12 mouse cellular contexts compared by ENCODE assay signal in the genomic region with DNA sequence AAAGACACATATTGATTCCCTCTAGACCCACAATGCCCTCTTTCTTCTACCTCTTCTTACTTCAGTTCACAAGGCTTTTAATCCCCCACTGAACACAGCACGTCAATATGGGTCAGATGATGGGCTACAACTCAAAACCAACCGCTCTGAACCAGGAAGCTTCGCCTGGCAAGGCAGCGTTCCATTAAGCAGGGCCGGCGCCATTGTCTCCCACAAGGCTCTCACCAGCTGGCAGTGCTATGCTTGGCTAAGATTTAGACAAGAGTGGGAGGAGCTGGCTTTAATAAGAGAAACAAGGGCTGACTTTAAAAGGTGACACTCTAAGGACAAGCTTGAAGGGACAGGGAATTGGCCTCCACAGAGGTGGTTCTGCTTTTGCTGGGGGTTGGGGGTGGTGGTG.
DNase-seq lines count a peak whose midpoint lies in the region; ATAC-seq lines count a peak whose summit lies in the region.
"Had no signal": no experiment of that assay in that cellular context is flagged by ENCODE, and none has a peak within 500 bp of the region (broad histone marks: within the 10 kb centered on the region; RNA-seq: fewer than 3 reads in every experiment).

No protein-coding gene starts in this region.

- no peaks in the 10 kb centered on the region for H3K36me3 ChIP-seq in midbrain, embryonic 16.5 days (ENCODE audit: control insufficient read depth, insufficient read depth, low read length)
- H3K36me3 ChIP-seq in limb, embryonic 10.5 days = no peaks in the 10 kb centered on the region

- WGBS in midbrain, embryonic 16.5 days = 16% methylated on average over 6 of the region's 6 CpGs
- WGBS in limb, embryonic 10.5 days = 84% methylated on average over 6 of the region's 6 CpGs

- H3K9me3 ChIP-seq in midbrain, embryonic 16.5 days (replicated peaks; ENCODE audit: control insufficient read depth, low read length, poor library complexity, severe bottlenecking) = no peaks in the 10 kb centered on the region
- no peaks in the 10 kb centered on the region for H3K9me3 ChIP-seq in limb, embryonic 10.5 days (replicated peaks)

- no peak overlapping the region for H3K9ac ChIP-seq in midbrain, embryonic 16.5 days (ENCODE audit: low read depth, low read length)

- H3K4me3 ChIP-seq in midbrain, embryonic 16.5 days (ENCODE audit: low read depth, low read length) = no peak overlapping the region
- H3K4me3 ChIP-seq in limb, embryonic 10.5 days = no peak overlapping the region

- H3K4me2 ChIP-seq in midbrain, embryonic 16.5 days (ENCODE audit: low read length) = no peak overlapping the region

- no peak overlapping the region for H3K27ac ChIP-seq in midbrain, embryonic 16.5 days (ENCODE audit: low read length)
- H3K27ac ChIP-seq in limb, embryonic 10.5 days = no peak overlapping the region
- H3K27ac ChIP-seq: macrophage had no signal

- no peaks in the 10 kb centered on the region; the same call in 1 of the 2 replicates for H3K4me1 ChIP-seq in midbrain, embryonic 16.5 days (ENCODE audit: control insufficient read depth, insufficient read depth, low read length)
- peaks cover 11% of the 10 kb centered on the region for H3K4me1 ChIP-seq in limb, embryonic 10.5 days

- no peaks in the 10 kb centered on the region for H3K27me3 ChIP-seq in midbrain, embryonic 16.5 days (ENCODE audit: control insufficient read depth, insufficient read depth, low read depth, low read length)
- no peaks in the 10 kb centered on the region for H3K27me3 ChIP-seq in limb, embryonic 10.5 days (ENCODE audit: low read depth, poor library complexity, severe bottlenecking)

- no peak for DNase-seq in cerebellum, adult 9-10 months
- DNase-seq in kidney, postnatal 4 days = peak; percentile 28 to 44
- DNase-seq in kidney, postnatal 14 days = no peak
- peak; percentile 42 for DNase-seq in gonadal fat pad, adult 2 months (ENCODE audit: low read depth)
- DNase-seq in lung, postnatal 36 days = no peak
- DNase-seq in limb, embryonic 10.5 days (ENCODE audit: low spot score) = no peak
- DNase-seq: gastrocnemius, postnatal 14 days; kidney, adult 11 months; right cerebral cortex, postnatal 4 days had no signal

- peak; percentile 36; the same call in 1 of the 2 replicates for ATAC-seq in cerebellum, adult (ENCODE audit: insufficient number of reproducible peaks, low FRiP score, low TSS enrichment)
- 0 out of 2 replicates have a peak, but pooled peaks have one; percentile 60 for ATAC-seq in midbrain, embryonic 16.5 days

Comparison
In these comparisons a context has a peak if more than half of its experiments do, and no peak if none do; other contexts are left out.
1. DNase-seq: peak in kidney, postnatal 4 days (2 of 2) and gonadal fat pad, adult 2 months (single experiment); none in cerebellum, adult 9-10 months (single experiment), kidney, postnatal 14 days (single experiment), lung, postnatal 36 days (single experiment) and limb, embryonic 10.5 days (single experiment).